Mouse (Mus musculus) lung, embryonic 16.5 days (tissue): ENCODE results near the gene Havcr2. TPM values are rescaled to one million over a fixed set of nuclear protein-coding genes. Genes with fewer than 3 reads are reported as not detected.
"Not testable (repeated sequence)": the region's sequence is repeated elsewhere in the genome, so short reads cannot be mapped to it uniquely, and the experiment has no call there.

Experiments
- ATAC-seq: fragments of 200-750 bp; cut with Nextera tagmentation; 2 replicates; pipeline ENCODE4 v1.8.0; 2017; ENCODE audit warnings: low read depth, mild to moderate bottlenecking, moderate library complexity
- H3K27ac ChIP-seq: fragments of 300-500 bp; sonication (generic); 2 replicates; pipeline ENCODE4 v1.5.1; 2014; ENCODE audit warnings: mild to moderate bottlenecking, control low read depth, low read length
- H3K27me3 ChIP-seq: fragments of 300-500 bp; sonication (generic); 2 replicates; pipeline ENCODE4 v1.6.1; 2014; ENCODE audit warnings: low read depth, low read length, mixed read lengths; ENCODE audit not compliant: control insufficient read depth, insufficient read depth
- H3K36me3 ChIP-seq: fragments of 300-500 bp; sonication (generic); 2 replicates; pipeline ENCODE4 v1.6.1; 2014; ENCODE audit warnings: low read length; ENCODE audit not compliant: control insufficient read depth, insufficient read depth
- H3K4me1 ChIP-seq: fragments of 300-500 bp; sonication (generic); replicated peaks from 2 replicates; pipeline ENCODE4 v1.6.1; 2014; ENCODE audit warnings: low read length, mixed read lengths; ENCODE audit not compliant: control insufficient read depth, insufficient read depth
- H3K4me2 ChIP-seq: fragments of 300-500 bp; sonication (generic); 2 replicates; pipeline ENCODE4 v1.6.1; 2014; ENCODE audit warnings: low read depth, low read length, control low read depth
- H3K4me3 ChIP-seq: fragments of 300-500 bp; sonication (generic); 2 replicates; pipeline ENCODE4 v1.5.1; 2014; ENCODE audit warnings: mild to moderate bottlenecking, low read length, control low read depth
- H3K9ac ChIP-seq: fragments of 300-500 bp; sonication (generic); 2 replicates; pipeline ENCODE4 v1.6.1; 2014; ENCODE audit warnings: low read length, control low read depth
- H3K9me3 ChIP-seq: fragments of 300-500 bp; sonication (generic); 2 replicates; pipeline ENCODE4 v1.6.1; 2016; ENCODE audit warnings: low read length; ENCODE audit not compliant: control insufficient read depth
- WGBS: fragments of 180-500 bp; shearing (Covaris S2); extraction: QIAGEN DNeasy Blood & Tissue Kit; methylation state at CpG from one replicate; pipeline ENCODE4 v1.1.7; 2014; 5-methylcytosine and 5-hydroxymethylcytosine counted together
- polyA plus RNA-seq: library from polyadenylated mRNA; unstranded; fragments of >200 nt; fragmentation: Nextera tagmentation; extraction: Ambion mirVana; gene quantifications from 2 replicates; pipeline ENCODE4 v1.2.1, GENCODE M21; 2015

The Havcr2 gene
- polyA plus RNA-seq: 0.09 and 0.20 TPM in 2 replicates

GRCm38 (mm10) chr11:46454453-46455045, at the start of gene Havcr2:
TSS of gene Havcr2 (plus strand) at chr11:46454935.
- Histone ChIP-seq H3K36me3 (no peaks in the 10 kb centered on the region), H3K27ac (no peak within 1 kb of the TSS), H3K9ac (no peak within 1 kb of the TSS), H3K9me3 (no peaks in the 10 kb centered on the region), H3K4me3 (no peak within 1 kb of the TSS), H3K4me2 (no peak within 1 kb of the TSS), H3K4me1 (no peaks in the 10 kb centered on the region), H3K27me3 (no peaks in the 10 kb centered on the region)
- no peak for ATAC-seq
- WGBS: 65% methylated on average over 6 of the region's 6 CpGs

GRCm38 (mm10) chr11:46404986-46405385, 49.7 kb upstream of the Havcr2 start:
- no peaks in the 10 kb centered on the region for H3K9me3 ChIP-seq
- no peak overlapping the region for H3K9ac ChIP-seq
- H3K4me2 ChIP-seq: no peak overlapping the region
- no peaks in the 10 kb centered on the region for H3K4me1 ChIP-seq
- no peak for ATAC-seq
- H3K27me3 ChIP-seq: no peaks in the 10 kb centered on the region; the same call in 1 of the 2 replicates
- no peak overlapping the region for H3K27ac ChIP-seq
- no peak overlapping the region for H3K4me3 ChIP-seq
- WGBS: 77% methylated on average over 16 of the region's 16 CpGs
- no peaks in the 10 kb centered on the region for H3K36me3 ChIP-seq

- H3K27ac ChIP-seq: no peak overlapping the region
- WGBS: 33% methylated on average over 10 of the region's 10 CpGs
- H3K27me3 ChIP-seq: no peaks in the 10 kb centered on the region; the same call in 1 of the 2 replicates
- H3K4me2 ChIP-seq: no peak overlapping the region
- no peak for ATAC-seq
- H3K36me3 ChIP-seq: no peaks in the 10 kb centered on the region
- no peak overlapping the region for H3K4me3 ChIP-seq
- no peaks in the 10 kb centered on the region for H3K4me1 ChIP-seq
- no peaks in the 10 kb centered on the region for H3K9me3 ChIP-seq
- H3K9ac ChIP-seq: no peak overlapping the region
Observed at GRCm38 (mm10) chr11:46406721-46407120, 48.0 kb upstream of the Havcr2 start.

GRCm38 (mm10) chr11:46410018-46410563, 44.6 kb upstream of the Havcr2 start:
- H3K4me1 ChIP-seq: no peaks in the 10 kb centered on the region
- WGBS: 38% methylated on average over 2 of the region's 2 CpGs
- H3K27me3 ChIP-seq: no peaks in the 10 kb centered on the region; the same call in 1 of the 2 replicates
- H3K9me3 ChIP-seq: no peaks in the 10 kb centered on the region
- no peak overlapping the region for H3K4me3 ChIP-seq
- H3K4me2 ChIP-seq: no peak overlapping the region
- ATAC-seq: peak; percentile 74
- H3K27ac ChIP-seq: no peak overlapping the region
- no peak overlapping the region for H3K9ac ChIP-seq
- no peaks in the 10 kb centered on the region for H3K36me3 ChIP-seq

- no peak overlapping the region for H3K4me3 ChIP-seq
- H3K4me1 ChIP-seq: no peaks in the 10 kb centered on the region
- 30% methylated on average over 1 of the region's 1 CpGs for WGBS
- no peak overlapping the region for H3K27ac ChIP-seq
- H3K9me3 ChIP-seq: no peaks in the 10 kb centered on the region
- H3K36me3 ChIP-seq: no peaks in the 10 kb centered on the region
- no peak overlapping the region for H3K9ac ChIP-seq
- ATAC-seq: no peak
- no peak overlapping the region for H3K4me2 ChIP-seq
- H3K27me3 ChIP-seq: no peaks in the 10 kb centered on the region
Observed at GRCm38 (mm10) chr11:46418438-46418837, 36.3 kb upstream of the Havcr2 start.

- Histone ChIP-seq H3K9ac (no peak overlapping the region), H3K4me3 (no peak overlapping the region), H3K27me3 (no peaks in the 10 kb centered on the region), H3K36me3 (no peaks in the 10 kb centered on the region), H3K9me3 (no peaks in the 10 kb centered on the region), H3K4me1 (no peaks in the 10 kb centered on the region), H3K27ac (no peak overlapping the region), H3K4me2 (no peak overlapping the region)
- no peak for ATAC-seq
- 40% methylated on average over 5 of the region's 5 CpGs for WGBS
Observed at GRCm38 (mm10) chr11:46418860-46419259, 35.9 kb upstream of the Havcr2 start.

- 66% methylated on average over 8 of the region's 8 CpGs for WGBS
- Histone ChIP-seq H3K4me3 (no peak overlapping the region), H3K9me3 (no peaks in the 10 kb centered on the region), H3K36me3 (no peaks in the 10 kb centered on the region), H3K27ac (no peak overlapping the region), H3K9ac (no peak overlapping the region), H3K27me3 (no peaks in the 10 kb centered on the region), H3K4me2 (no peak overlapping the region), H3K4me1 (no peaks in the 10 kb centered on the region)
- ATAC-seq: no peak
Observed at GRCm38 (mm10) chr11:46421086-46421888, 33.4 kb upstream of the Havcr2 start.

- not testable (repeated sequence) for H3K4me2 ChIP-seq, H3K9ac ChIP-seq, H3K27me3 ChIP-seq, H3K4me1 ChIP-seq, H3K27ac ChIP-seq, H3K4me3 ChIP-seq, H3K9me3 ChIP-seq, H3K36me3 ChIP-seq, ATAC-seq
- 46% methylated on average over 4 of the region's 4 CpGs for WGBS
Observed at GRCm38 (mm10) chr11:46428131-46428530, 26.6 kb upstream of the Havcr2 start.

GRCm38 (mm10) chr11:46430123-46430522, 24.6 kb upstream of the Havcr2 start:
- H3K27me3 ChIP-seq: no peaks in the 10 kb centered on the region
- no peak overlapping the region for H3K4me3 ChIP-seq
- 81% methylated on average over 2 of the region's 2 CpGs for WGBS
- no peak overlapping the region for H3K27ac ChIP-seq
- H3K4me2 ChIP-seq: no peak overlapping the region
- no peaks in the 10 kb centered on the region for H3K4me1 ChIP-seq
- ATAC-seq: no peak
- no peaks in the 10 kb centered on the region for H3K36me3 ChIP-seq
- no peak overlapping the region for H3K9ac ChIP-seq
- no peaks in the 10 kb centered on the region for H3K9me3 ChIP-seq
